Mouse (Mus musculus): ENCODE measurements around the gene Gm438. TPM values are rescaled to one million over a fixed set of nuclear protein-coding genes. Genes with fewer than 3 reads are reported as not detected.

Gene Gm438
- total and polyA plus RNA-seq, 2 experiments from 2014 or later, result not detected

DNA sequence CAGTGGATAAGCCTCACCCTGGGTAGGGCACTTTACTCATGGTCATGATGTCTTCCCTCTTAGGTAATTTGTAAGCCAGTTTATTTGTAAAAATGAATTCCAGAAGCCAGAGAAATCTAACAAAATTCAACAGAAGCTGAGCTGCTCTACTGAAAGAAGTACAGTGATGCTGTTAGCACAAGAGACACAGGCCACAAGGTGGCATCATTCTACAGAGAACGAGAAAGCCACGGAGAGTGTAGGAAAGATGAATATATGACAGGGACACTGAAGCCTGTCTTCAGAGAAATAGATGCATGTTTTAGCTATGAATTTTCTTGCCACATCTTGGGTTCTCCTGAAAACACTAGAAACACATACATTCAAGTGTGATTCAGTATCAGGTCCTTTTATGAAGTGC is 20.7 kb downstream of the Gm438 start:
- TF ChIP-seq CTCF (IDR thresholded peaks at IDR 0.05; ENCODE audit: low read depth), result peak; percentile 59
- H3K4me2 ChIP-seq (ENCODE audit: low read depth), result no peak overlapping the region
- 48% methylated on average over 2 of the region's 2 CpGs for WGBS
- DNase-seq (peak; percentile 52), ATAC-seq (no peak)
- no peaks in the 10 kb centered on the region for H3K36me3 ChIP-seq (ENCODE audit: insufficient read depth)
- H3K27ac ChIP-seq (ENCODE audit: low read depth, low read length), result no peak overlapping the region
- H3K9ac ChIP-seq, result no peak overlapping the region
- H3K4me1 ChIP-seq (ENCODE audit: insufficient read depth), result no peaks in the 10 kb centered on the region
- H3K9me3 ChIP-seq (ENCODE audit: low read length), result no peaks in the 10 kb centered on the region
- H3K27me3 ChIP-seq (ENCODE audit: insufficient read depth, low read length), result no peaks in the 10 kb centered on the region
- no peak overlapping the region for H3K4me3 ChIP-seq (ENCODE audit: low read depth, low read length)

GRCm38 (mm10) chr4:144749139-144749538 is 37.2 kb downstream of the Gm438 start:
- no peaks in the 10 kb centered on the region for H3K27me3 ChIP-seq (ENCODE audit: insufficient read depth, low read length)
- H3K9ac ChIP-seq, result no peak overlapping the region
- 57% methylated on average over 1 of the region's 1 CpGs for WGBS
- DNase-seq (no peak), ATAC-seq (no peak)
- no peaks in the 10 kb centered on the region for H3K36me3 ChIP-seq (ENCODE audit: insufficient read depth)
- H3K4me3 ChIP-seq (ENCODE audit: low read depth, low read length), result no peak overlapping the region
- no peaks in the 10 kb centered on the region; the same call in 1 of the 2 replicates for H3K9me3 ChIP-seq (ENCODE audit: low read length)
- no peak for TF ChIP-seq CTCF (IDR thresholded peaks at IDR 0.05; ENCODE audit: low read depth)
- no peaks in the 10 kb centered on the region for H3K4me1 ChIP-seq (ENCODE audit: insufficient read depth)
- no peak overlapping the region for H3K4me2 ChIP-seq (ENCODE audit: low read depth)
- no peak overlapping the region for H3K27ac ChIP-seq (ENCODE audit: low read depth, low read length)

Other genes with a start within 250 kb of the Gm438 start
- not detected in 2 replicates for gene Gm13124, start 221.4 kb downstream of the Gm438 start, total RNA-seq (2014; rRNA removed)
- gene Gm13124, start 221.4 kb downstream of the Gm438 start, polyA plus RNA-seq (2015; fragmentation: Nextera tagmentation; extraction: Ambion mirVana), result not detected in 2 replicates
- gene Aadacl4, start 172.9 kb downstream of the Gm438 start, total RNA-seq (2014; rRNA removed), result not detected in 2 replicates
- not detected in 2 replicates for gene Aadacl4, start 172.9 kb downstream of the Gm438 start, polyA plus RNA-seq (2015; fragmentation: Nextera tagmentation; extraction: Ambion mirVana)
- gene Gm436, start 100.2 kb downstream of the Gm438 start, total RNA-seq (2014; rRNA removed), result not detected in 2 replicates
- gene Gm436, start 100.2 kb downstream of the Gm438 start, polyA plus RNA-seq (2015; fragmentation: Nextera tagmentation; extraction: Ambion mirVana), result not detected in 2 replicates
- gene Gm13178, start 65.2 kb downstream of the Gm438 start, total RNA-seq (2014; rRNA removed), result not detected in 2 replicates
- gene Gm13178, start 65.2 kb downstream of the Gm438 start, polyA plus RNA-seq (2015; fragmentation: Nextera tagmentation; extraction: Ambion mirVana), result not detected in 2 replicates
- gene Dhrs3, start 106.2 kb upstream of the Gm438 start, total RNA-seq (2014; rRNA removed), result 13.6 and 17.5 TPM in 2 replicates
- gene Dhrs3, start 106.2 kb upstream of the Gm438 start, polyA plus RNA-seq (2015; fragmentation: Nextera tagmentation; extraction: Ambion mirVana), result 23.0 and 26.2 TPM in 2 replicates

Measured in forebrain, postnatal 0 days (tissue).